Mouse (Mus musculus) spleen, embryonic (tissue): Measurements from ENCODE around the gene Snx29.

Experiments used
- CTCF ChIA-PET: fragments of 350-600 bp; sonication (Branson Sonifier 250); formaldehyde crosslinking; loops from one replicate; lab custom pipeline; 2022; lab: Charles Lee

Gene Snx29

GRCm38 (mm10) chr16:11627866-11628638 is 305.3 kb downstream of the Snx29 start:
- CTCF ChIA-PET: interaction anchor here (0.5 kb wide), 1 partner anchor 131 kb away, joined by 10 read pairs; no protein-coding TSS in a partner anchor

- CTCF ChIA-PET: no interaction called here
Observed at GRCm38 (mm10) chr16:11629704-11630103, 307.0 kb downstream of the Snx29 start.

DNA sequence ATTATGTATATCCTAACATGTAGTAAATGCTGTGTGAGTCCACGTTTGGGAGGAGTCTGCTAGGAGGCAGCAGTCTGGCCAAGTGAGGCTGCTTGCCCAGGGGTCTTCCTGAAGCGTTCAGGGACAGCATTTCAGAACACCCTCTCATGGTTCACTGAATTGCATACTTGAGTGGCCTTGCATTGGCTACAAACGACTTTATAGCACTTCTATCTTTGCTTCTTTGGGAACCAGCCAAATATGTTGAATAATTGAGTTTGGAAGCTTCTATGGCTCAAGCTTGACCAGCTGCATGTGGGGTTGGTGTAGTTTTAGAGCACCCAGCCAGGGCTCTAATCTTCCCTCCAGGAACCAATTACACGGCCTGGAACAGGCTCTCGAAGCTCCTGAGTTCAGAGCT is 307.8 kb downstream of the Snx29 start:
- CTCF ChIA-PET: no interaction called here

DNA sequence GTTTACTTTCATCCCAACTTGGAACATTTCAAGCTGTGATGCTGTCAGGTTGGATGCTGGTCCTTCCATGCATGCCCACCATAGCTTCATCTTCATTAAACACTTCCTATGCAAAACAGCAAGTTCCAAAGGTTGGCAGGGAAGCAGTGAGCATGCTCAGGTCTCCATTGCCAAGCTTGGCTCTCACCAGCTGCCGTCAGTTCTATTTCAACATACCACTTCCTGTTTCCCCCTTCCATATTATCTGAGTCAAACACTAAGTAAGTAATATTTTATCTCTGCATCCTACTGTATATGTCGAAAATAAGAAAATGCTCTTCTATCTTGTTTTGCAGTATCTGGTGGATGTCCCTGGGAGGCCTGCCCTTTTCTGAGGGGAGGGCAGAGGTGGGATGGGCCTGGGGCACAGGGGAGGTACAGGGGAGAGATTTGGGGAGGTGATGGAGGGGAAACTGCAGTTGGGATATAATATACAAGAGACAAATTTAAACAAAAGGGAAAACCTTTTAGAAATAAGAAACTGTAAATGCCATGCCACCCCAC is 309.6 kb downstream of the Snx29 start:
- CTCF ChIA-PET: interaction anchor here (0.7 kb wide), 1 partner anchor 556 kb away, joined by 8 read pairs; no protein-coding TSS in a partner anchor

DNA sequence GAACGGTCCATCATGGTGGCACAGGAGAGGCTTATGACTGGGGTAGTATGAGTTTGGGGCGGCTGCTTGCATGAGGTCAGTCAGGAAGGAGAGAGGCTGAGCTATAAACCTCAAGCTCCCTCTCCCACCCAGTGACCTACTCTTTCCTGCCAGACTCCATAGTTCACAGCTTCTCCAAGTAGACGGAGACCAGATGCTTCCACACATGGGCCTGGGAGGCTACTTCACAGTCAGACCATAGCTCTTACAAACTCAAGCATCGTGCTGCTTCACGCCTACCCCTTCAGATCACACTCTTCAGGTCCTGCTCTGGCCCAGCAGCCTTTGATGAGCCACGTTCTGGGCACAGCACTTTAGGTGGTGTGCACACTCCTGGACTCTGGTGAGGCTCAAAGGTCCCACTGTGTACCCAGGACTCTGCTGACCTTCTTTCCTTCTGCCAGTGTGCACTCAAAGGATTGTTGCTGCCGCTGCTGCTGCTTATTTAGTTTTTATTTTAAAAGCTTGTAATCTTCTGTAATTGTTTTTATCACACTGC is 313.6 kb downstream of the Snx29 start:
- CTCF ChIA-PET: no interaction called here

DNA sequence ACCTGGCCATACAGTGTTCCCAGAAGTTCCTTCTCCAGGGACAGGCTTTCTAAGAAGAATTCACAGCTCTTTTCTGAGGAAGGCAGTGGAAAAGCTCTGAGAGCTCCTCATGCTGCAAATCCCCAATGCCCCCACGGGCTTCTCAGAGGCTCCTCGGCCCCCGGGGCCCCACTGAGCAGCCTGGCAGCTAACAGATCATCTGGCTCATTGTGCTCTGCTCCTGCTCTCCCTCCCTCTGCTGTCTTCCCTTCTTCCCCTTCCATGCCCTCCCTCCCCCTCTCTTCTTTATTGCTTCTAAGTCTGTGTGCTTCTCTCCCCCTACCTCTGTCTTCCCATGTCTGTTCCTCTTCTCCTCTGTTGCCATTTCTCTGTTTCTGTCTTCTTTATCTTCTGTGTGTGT is 314.2 kb downstream of the Snx29 start:
- CTCF ChIA-PET: no interaction called here

DNA sequence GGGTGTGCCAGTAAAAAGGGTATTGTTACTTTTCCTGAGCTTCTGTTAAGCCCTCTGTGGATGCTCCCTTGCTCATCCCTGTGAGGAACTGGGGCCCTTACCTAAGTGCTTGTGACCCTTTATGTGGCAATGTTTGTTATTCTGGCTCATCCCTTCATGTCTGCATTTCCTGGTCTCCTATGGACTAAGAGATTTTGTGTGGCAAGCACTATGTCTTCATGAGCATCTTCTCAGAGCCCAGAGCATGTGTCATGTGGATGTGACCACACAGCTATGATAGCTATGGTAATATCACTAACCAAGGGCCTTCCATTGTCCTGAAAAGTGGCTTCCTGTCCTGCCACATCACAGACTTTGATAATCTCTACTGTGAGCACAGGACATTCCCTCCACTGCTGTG is 315.1 kb downstream of the Snx29 start:
- CTCF ChIA-PET: no interaction called here

DNA sequence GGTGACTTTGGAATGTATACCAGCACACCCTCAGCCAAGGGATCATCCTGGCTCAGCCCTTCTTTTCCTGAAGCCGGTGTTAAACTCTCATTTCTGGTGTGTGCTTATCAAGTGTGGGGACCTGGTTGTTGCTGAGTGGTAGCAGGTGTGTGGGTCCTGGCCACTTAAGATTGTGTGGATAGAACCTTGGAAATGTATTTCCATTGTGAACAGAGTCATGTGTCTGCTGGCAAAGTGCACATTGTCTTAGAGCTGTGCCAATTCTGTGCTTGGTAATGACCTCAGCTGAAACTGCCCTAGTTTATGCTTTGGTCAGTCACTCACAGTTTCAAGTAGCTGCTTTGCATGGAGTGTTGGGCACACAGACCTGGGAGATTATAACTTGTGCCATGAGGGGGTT is 316.0 kb downstream of the Snx29 start:
- CTCF ChIA-PET: no interaction called here

DNA sequence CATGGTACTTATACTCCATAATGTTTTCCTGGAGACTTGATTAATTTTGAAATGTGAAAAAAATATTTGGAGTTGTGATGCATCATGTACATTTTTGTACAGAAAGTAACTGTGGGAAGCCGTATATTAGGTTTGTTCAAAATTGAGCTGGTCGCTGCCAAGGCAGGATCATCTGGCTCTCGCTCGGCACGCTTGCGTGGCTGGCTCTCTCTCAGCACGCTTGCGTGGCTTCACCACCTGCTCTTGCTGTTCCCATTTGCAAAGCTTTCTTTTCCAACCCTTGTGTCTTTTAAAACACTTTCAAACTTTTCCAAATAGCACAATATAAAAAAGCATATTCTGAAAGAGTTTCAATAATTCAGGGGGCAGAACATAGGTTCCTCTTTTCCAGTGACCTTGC is 317.2 kb downstream of the Snx29 start:
- CTCF ChIA-PET: interaction anchor here (1.3 kb wide), 1 partner anchor 13 kb away, joined by 4 read pairs; no protein-coding TSS in a partner anchor

GRCm38 (mm10) chr16:11643603-11644002 is 320.9 kb downstream of the Snx29 start:
- CTCF ChIA-PET: interaction anchor here (0.7 kb wide), 1 partner anchor 52 kb away, joined by 4 read pairs; no protein-coding TSS in a partner anchor

- CTCF ChIA-PET: interaction anchor here (0.6 kb wide), 1 partner anchor 555 kb away, joined by 5 read pairs; no protein-coding TSS in a partner anchor
Observed at GRCm38 (mm10) chr16:11644399-11644798, 321.7 kb downstream of the Snx29 start.

DNA sequence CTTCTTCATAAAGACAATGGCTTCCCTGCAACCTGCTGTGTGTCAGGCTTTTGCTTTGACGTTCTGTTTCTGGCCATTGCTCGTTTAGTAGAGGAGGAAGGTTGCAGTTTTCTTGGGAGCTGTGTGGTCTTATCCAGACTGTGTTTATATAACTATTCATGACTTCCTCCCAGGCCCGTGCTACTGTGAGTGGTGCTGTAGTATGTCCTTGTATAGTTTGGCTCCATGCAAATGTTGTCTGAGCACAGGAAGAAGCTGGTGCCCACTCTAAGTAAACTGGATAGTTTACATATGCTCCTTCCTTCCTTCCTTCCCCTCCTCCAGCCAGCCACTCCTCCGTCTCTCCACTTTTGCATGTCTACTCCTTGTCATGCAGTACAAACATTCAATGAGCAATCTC is 323.0 kb downstream of the Snx29 start:
- CTCF ChIA-PET: no interaction called here

- CTCF ChIA-PET: interaction anchor here (0.7 kb wide), 1 partner anchor 1566 kb away, joined by 4 read pairs; no protein-coding TSS in a partner anchor
Observed at GRCm38 (mm10) chr16:11646745-11647289, 324.1 kb downstream of the Snx29 start.

GRCm38 (mm10) chr16:11648169-11648688 is 325.5 kb downstream of the Snx29 start:
- CTCF ChIA-PET: no interaction called here

- CTCF ChIA-PET: interaction anchor here (0.5 to 1.2 kb wide), 4 partner anchors 12 to 191 kb away, joined by 3 to 4 read pairs (median 3); no protein-coding TSS in a partner anchor
Observed at GRCm38 (mm10) chr16:11652686-11653366, 330.1 kb downstream of the Snx29 start.

- CTCF ChIA-PET: no interaction called here
Observed at GRCm38 (mm10) chr16:11655893-11656292, 333.2 kb downstream of the Snx29 start.

DNA sequence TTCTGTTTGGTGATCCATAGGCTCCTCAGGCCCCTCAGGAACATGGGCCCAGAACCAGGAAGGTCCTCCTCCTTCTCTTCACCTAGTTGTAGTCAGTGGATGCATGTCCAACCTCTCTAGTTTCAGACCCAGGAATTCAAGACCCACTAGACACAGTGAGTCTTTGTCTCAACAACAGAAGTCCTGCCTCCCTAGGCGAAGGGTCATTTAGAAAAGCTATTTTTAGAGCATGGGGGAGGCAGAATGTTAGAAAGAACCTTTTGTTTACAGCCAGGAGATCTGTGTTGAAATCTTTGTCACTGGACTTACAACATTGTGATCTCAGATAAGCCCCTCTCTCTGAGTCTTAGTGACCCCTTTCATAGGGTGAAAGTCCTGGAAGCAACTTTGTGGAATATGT is 334.4 kb downstream of the Snx29 start:
- CTCF ChIA-PET: no interaction called here

DNA sequence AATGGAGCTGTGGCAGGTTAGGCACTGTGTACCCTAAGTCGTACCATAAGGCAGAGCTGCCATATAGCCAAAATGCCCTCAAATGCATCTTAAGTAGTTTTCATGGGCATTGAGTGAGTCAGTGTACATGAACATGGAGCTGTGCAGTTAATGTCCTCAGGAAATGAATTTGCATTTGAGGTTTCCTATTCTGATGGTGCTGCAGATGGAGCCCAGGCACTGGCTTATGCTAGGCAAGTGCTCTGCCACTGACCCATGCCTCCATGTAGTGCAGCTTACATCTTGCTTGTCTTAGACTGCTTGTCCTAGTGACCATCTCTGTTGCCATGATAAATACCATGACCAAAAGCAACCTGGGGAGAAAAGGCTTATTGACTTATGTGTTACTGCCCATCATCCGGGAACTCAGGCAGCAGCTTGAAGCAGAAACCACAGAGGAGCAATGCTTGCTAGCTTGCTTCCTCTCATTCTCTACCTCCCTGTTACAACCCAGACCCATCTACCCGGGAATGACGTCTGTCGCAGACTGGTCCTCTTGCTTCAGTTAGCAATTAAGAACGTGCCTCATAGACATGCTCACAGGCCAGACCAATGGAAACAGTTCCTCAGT is 336.5 kb downstream of the Snx29 start:
- CTCF ChIA-PET: interaction anchor here (0.5 to 0.6 kb wide), 3 partner anchors 76 to 260 kb away, joined by 3 to 11 read pairs (median 4); no protein-coding TSS in a partner anchor

DNA sequence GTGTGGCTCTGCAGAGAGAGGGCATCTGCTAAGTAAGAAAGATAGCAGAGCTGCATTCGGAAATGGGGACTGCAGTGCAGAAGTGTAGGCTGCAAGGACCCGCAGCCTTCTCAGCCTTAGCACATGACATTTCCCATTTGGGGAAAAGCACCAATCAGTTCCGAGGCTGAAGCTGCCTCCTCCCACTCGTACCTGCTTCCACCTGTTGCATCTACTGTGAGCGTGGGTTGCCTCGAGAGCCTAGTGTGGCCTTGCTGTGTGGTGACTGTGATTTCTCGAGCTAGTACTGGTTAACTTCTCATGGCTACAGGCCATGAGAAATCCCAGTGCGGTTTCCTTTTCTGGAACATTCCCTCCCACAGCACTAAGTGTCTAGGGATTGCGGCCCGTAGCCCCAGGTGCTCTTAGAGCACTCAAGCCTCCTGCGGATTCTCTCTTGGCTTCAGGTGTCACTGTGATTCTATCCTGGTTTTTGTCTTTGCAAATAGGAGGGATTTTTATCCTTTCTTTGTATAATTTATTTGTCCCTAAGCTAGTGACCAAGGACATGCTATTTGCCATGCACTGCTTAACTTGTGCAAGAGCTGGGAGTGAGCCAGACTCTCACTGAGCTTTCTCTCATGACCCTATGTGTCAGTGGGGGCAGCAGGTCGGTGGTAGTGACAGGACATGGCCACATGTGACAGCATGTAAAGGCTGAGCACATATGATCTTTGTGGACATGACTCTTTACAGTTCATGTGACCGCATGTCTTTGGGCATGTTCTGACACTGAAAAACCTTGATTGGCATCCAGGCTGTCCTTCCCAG is 342.4 kb downstream of the Snx29 start:
- CTCF ChIA-PET: no interaction called here

DNA sequence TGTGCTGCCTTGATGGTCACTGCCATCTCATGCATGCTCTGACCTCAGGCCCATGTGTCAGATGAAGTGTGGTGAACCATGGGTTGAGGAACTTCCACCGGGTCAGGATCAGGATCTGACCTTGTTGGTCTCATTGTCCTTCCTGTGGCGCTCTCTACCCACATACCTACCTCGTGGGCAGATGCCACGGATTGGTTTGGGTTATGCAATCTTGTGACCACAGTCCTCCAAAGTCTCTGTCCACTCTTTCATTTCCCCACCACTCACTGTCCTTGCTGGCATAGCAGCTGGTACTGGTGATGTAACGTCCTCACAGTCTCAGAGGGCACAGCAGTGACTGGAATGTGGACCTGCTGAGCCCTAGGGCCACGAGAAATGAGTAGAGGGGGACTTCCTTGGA is 343.2 kb downstream of the Snx29 start:
- CTCF ChIA-PET: no interaction called here
